Mouse (Mus musculus): ENCODE results near the gene Atp10a. TPM values are rescaled to one million over a fixed set of nuclear protein-coding genes. Genes with fewer than 3 reads are reported as not detected.

Atp10a gene
- polyA plus RNA-seq, 1 experiment from 2014 or later, result 1.2 TPM

DNA sequence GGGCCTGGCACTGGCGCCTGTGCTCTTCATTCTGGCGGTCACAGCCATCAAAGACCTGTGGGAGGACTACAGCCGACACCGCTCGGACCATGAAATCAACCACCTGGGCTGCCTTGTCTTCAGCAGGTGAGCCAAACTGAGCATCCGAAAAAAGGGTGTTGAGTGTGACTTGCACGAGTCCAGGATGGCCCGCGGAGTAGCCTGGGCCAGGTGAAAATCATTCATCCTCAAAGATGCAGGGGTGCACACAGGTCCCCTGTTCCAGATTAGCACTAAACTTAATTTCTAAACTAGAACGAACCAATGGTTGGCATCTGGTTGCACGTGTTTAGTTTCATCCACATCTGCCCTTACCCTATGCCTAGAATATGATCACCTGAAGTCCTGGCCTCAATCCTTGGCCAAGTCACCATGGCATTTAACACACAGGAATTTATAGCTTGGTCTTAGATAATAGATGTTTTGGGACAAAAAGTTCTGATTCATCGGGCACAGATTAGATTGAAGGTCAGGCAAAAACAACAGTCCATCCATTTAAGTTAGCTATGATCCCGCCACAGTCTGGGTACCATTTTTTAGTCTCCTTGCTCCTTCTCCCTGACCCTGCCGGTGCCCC lies 2.9 kb downstream of the Atp10a start:
- WGBS, result 25% methylated on average over 14 of the region's 14 CpGs
- H3K27ac ChIP-seq (replicated peaks), result no peak overlapping the region
- H3K4me1 ChIP-seq, result peaks cover 6% of the 10 kb centered on the region
- H3K9ac ChIP-seq, result peak overlapping the region; percentile 86
- H3K4me2 ChIP-seq, result peak overlapping the region; percentile 88
- peak overlapping the region; percentile 69 for H3K4me3 ChIP-seq
- no peaks in the 10 kb centered on the region for H3K36me3 ChIP-seq
- ATAC-seq (ENCODE audit: extremely low read depth, insufficient number of reproducible peaks, low FRiP score, low TSS enrichment), result peak; percentile 32; the same call in 1 of the 2 replicates
- H3K9me3 ChIP-seq, result no peaks in the 10 kb centered on the region
- peaks cover 6% of the 10 kb centered on the region; the same call in 1 of the 2 replicates for H3K27me3 ChIP-seq (replicated peaks)

DNA sequence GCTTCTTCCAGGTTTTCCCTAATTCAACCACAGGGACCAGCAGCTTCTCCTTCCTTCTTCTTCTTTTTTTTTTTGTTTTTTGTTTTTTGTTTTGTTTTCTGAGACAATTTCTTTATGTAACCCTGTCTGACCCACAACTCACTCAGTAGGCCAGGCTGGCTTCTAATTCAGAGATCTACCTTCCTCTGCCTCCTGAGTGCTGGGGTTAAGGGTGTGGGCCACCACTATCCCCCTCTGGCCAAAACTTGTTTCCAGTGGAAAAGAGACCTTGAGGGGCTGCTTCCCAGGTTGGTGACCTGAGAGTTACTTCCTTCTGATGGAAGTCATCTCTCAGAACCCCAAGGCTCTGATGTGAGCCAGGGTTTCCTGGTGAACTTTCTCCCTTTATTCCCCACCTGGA lies 4.1 kb downstream of the Atp10a start:
- no peak overlapping the region for H3K27ac ChIP-seq (replicated peaks)
- no peak for ATAC-seq (ENCODE audit: extremely low read depth, insufficient number of reproducible peaks, low FRiP score, low TSS enrichment)
- peaks cover 6% of the 10 kb centered on the region for H3K4me1 ChIP-seq
- H3K4me2 ChIP-seq, result peak overlapping the region; percentile 88; the same call in 1 of the 2 replicates
- peaks cover 6% of the 10 kb centered on the region; the same call in 1 of the 2 replicates for H3K27me3 ChIP-seq (replicated peaks)
- no peaks in the 10 kb centered on the region for H3K9me3 ChIP-seq
- H3K9ac ChIP-seq, result no peak overlapping the region
- H3K4me3 ChIP-seq, result no peak overlapping the region
- H3K36me3 ChIP-seq, result no peaks in the 10 kb centered on the region

DNA sequence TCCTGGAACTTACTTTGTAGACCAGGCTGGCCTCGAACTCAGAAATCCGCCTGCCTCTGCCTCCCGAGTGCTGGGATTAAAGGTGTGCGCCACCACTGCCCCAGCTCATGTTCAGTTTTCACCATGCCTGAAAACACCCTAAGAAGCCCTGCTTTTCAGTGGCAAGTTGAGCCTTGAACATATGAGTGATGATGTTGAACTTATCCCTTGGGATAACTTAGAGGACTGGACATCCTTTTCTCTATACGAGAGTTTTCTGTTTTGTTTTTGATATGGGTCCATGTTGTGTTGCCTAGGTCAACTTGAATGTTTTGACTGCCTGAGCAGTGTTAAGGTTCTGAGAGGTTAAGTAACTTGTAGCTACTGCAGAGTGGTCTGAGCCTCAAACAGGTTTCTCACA lies 4.7 kb downstream of the Atp10a start:
- H3K36me3 ChIP-seq, result no peaks in the 10 kb centered on the region
- H3K4me1 ChIP-seq, result peaks cover 6% of the 10 kb centered on the region
- H3K9me3 ChIP-seq, result no peaks in the 10 kb centered on the region
- H3K9ac ChIP-seq, result no peak overlapping the region
- 83% methylated on average over 5 of the region's 5 CpGs for WGBS
- no peak overlapping the region for H3K4me3 ChIP-seq
- no peak overlapping the region for H3K4me2 ChIP-seq
- ATAC-seq (ENCODE audit: extremely low read depth, insufficient number of reproducible peaks, low FRiP score, low TSS enrichment), result no peak
- no peak overlapping the region for H3K27ac ChIP-seq (replicated peaks)
- peaks cover 6% of the 10 kb centered on the region; the same call in 1 of the 2 replicates for H3K27me3 ChIP-seq (replicated peaks)

DNA sequence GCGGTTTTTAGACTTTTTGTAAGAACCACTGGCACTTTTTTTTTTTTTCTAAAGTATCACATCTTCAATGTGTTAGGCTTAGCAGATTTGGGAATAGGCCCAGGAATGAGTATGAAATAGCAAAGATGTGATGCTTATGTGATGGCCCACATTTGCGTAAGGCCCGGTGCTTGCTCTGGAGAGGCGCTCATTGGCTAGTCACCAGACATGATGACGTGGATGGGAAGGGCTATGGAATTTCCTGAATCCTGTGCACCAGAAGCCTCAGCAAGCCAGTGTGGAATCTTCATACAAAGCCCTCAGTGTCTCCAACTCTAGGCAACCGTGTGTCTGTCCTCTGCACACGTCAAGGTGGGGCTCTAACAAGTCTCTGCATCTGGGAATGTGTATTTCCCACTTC lies 5.1 kb downstream of the Atp10a start:
- Histone ChIP-seq H3K4me1 (peaks cover 6% of the 10 kb centered on the region), H3K4me3 (no peak overlapping the region), H3K9me3 (no peaks in the 10 kb centered on the region), H3K4me2 (no peak overlapping the region), H3K9ac (no peak overlapping the region), H3K27me3 (replicated peaks) (peaks cover 6% of the 10 kb centered on the region; the same call in 1 of the 2 replicates), H3K27ac (replicated peaks) (no peak overlapping the region), H3K36me3 (no peaks in the 10 kb centered on the region)
- WGBS, result 85% methylated on average over 7 of the region's 7 CpGs
- no peak for ATAC-seq (ENCODE audit: extremely low read depth, insufficient number of reproducible peaks, low FRiP score, low TSS enrichment)

DNA sequence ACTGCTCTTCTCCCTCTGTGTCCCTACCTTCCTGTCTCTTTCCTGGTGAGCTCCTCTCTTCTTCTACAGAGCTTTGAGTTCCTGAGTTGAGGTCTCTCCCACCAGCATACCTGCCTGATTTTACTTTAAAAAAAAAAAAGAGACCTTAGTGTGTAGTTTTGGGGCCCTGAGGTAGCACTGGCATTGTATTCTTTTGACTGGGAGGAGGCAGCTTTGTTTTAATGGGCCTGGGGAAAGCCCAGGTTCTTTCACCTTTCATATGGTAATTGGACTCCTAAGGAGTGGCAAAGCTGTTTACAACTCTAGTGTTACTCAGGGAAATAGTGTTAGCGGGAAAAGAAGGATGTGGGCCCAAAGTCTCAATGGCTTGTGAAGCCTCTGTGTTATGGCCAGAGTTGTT lies 12.7 kb downstream of the Atp10a start:
- peaks cover 12% of the 10 kb centered on the region for H3K4me1 ChIP-seq
- no peaks in the 10 kb centered on the region for H3K36me3 ChIP-seq
- H3K27me3 ChIP-seq (replicated peaks), result no peaks in the 10 kb centered on the region
- no peak overlapping the region for H3K4me3 ChIP-seq
- no peak for ATAC-seq (ENCODE audit: extremely low read depth, insufficient number of reproducible peaks, low FRiP score, low TSS enrichment)
- no peak overlapping the region for H3K27ac ChIP-seq (replicated peaks)
- no peak overlapping the region for H3K4me2 ChIP-seq
- 64% methylated on average over 1 of the region's 1 CpGs for WGBS
- no peaks in the 10 kb centered on the region for H3K9me3 ChIP-seq
- H3K9ac ChIP-seq, result no peak overlapping the region

DNA sequence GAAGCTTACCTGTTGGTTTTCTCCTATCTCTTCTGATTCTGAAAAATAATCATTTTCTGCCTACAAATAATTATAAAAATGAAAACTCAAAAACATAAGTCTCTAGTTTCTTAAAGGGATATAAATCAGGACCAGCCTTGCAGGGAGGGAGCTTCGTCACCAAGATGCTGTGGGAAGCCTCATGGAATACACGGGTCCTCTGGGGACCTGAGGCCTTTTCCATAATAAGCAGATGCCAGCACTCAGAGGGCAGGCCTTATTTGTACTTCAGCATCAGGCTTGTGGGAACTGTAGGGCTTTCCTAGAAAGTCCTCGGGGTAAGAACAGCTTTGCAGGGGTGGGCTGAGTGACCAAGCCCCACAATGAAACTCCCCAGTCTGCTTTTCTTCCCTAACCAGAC lies 20.1 kb downstream of the Atp10a start:
- H3K4me2 ChIP-seq, result no peak overlapping the region
- WGBS, result 52% methylated on average over 3 of the region's 3 CpGs
- no peaks in the 10 kb centered on the region for H3K9me3 ChIP-seq
- no peak for ATAC-seq (ENCODE audit: extremely low read depth, insufficient number of reproducible peaks, low FRiP score, low TSS enrichment)
- no peak overlapping the region for H3K27ac ChIP-seq (replicated peaks)
- no peak overlapping the region for H3K4me3 ChIP-seq
- no peaks in the 10 kb centered on the region for H3K36me3 ChIP-seq
- no peaks in the 10 kb centered on the region for H3K27me3 ChIP-seq (replicated peaks)
- peaks cover 7% of the 10 kb centered on the region; the same call in 1 of the 2 replicates for H3K4me1 ChIP-seq
- no peak overlapping the region for H3K9ac ChIP-seq

DNA sequence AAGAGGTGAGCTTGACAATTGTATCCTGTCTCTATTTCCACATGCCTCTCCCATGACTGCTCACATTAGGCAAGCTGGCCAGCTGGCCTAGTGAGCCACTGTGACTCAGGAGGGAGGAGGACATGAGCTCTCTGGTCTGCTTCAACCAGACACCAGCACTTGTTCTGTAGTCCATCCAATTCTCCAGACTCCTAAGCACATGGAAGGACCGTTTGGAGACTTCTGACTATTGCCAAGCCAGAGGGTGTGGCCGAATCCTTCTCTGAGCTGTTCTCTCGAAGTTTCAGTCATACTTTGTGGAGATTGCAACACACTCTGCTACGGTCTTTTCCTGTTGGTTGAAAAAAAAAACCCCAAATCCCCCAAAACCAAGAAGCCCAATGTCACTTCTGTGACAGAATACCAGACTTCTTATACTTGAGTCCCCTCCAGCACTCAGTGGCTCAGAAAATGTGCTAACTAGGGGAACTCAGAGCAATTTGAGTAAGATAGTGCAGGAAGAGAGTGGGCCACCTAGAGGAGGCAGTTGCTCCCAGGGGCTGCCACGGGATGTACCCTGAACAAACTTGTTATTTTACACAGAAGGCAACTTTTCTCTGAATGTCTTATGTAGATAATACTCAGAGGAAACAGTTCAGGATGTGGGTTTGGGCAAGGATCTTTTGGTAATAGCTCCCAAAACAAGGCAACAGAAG lies 21.3 kb downstream of the Atp10a start:
- no peaks in the 10 kb centered on the region for H3K36me3 ChIP-seq
- no peak overlapping the region for H3K9ac ChIP-seq
- ATAC-seq (ENCODE audit: extremely low read depth, insufficient number of reproducible peaks, low FRiP score, low TSS enrichment), result no peak
- H3K4me3 ChIP-seq, result no peak overlapping the region
- H3K4me2 ChIP-seq, result no peak overlapping the region
- H3K27me3 ChIP-seq (replicated peaks), result no peaks in the 10 kb centered on the region
- 55% methylated on average over 5 of the region's 5 CpGs for WGBS
- H3K27ac ChIP-seq (replicated peaks), result no peak overlapping the region
- H3K9me3 ChIP-seq, result no peaks in the 10 kb centered on the region
- peaks cover 7% of the 10 kb centered on the region; the same call in 1 of the 2 replicates for H3K4me1 ChIP-seq

DNA sequence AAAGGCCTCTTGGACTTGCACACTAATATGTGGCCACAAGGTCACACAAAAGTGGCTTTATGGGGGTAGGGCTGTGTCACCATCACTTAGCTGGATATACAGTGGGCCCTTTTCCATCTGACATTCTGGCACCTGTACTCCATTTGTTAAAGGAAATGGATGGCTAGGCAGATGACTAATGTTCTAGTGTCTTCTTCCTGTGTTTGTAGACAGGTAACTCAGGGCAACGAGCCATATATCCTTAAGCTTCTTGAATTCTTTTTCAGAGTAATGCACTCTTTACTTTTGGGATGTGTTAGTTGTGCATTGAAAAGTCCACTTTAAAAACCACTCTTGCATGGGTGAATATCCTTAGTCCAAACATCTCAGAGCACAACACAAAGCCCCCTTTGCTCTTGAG lies 30.0 kb downstream of the Atp10a start:
- H3K4me1 ChIP-seq, result peaks cover 22% of the 10 kb centered on the region
- no peak for ATAC-seq (ENCODE audit: extremely low read depth, insufficient number of reproducible peaks, low FRiP score, low TSS enrichment)
- H3K4me3 ChIP-seq, result no peak overlapping the region
- no peak overlapping the region for H3K4me2 ChIP-seq
- no peak overlapping the region for H3K27ac ChIP-seq (replicated peaks)
- no peak overlapping the region for H3K9ac ChIP-seq
- H3K27me3 ChIP-seq (replicated peaks), result no peaks in the 10 kb centered on the region
- no peaks in the 10 kb centered on the region for H3K36me3 ChIP-seq
- H3K9me3 ChIP-seq, result no peaks in the 10 kb centered on the region
- WGBS, result 74% methylated on average over 1 of the region's 1 CpGs

DNA sequence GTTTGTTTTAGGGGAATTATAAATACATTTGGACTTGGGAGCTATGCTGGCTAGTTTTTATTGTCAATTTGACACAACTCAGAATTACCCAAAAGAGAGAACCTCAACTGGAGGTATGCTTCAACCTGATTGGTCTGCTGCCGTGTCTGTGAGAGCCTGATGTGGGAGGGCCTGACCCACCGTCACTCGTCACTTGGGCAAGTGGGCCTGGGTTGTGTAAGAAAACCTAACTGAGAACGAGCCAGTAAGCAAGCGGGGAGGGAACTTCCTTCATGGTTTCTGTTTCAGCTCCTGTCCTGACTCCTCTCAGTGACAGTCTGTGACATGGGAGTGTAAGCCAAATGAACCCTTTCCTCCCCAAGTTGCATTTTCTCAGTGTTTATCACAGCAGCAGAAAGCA lies 30.6 kb downstream of the Atp10a start:
- 40% methylated on average over 5 of the region's 5 CpGs for WGBS
- H3K36me3 ChIP-seq, result no peaks in the 10 kb centered on the region
- no peak for ATAC-seq (ENCODE audit: extremely low read depth, insufficient number of reproducible peaks, low FRiP score, low TSS enrichment)

DNA sequence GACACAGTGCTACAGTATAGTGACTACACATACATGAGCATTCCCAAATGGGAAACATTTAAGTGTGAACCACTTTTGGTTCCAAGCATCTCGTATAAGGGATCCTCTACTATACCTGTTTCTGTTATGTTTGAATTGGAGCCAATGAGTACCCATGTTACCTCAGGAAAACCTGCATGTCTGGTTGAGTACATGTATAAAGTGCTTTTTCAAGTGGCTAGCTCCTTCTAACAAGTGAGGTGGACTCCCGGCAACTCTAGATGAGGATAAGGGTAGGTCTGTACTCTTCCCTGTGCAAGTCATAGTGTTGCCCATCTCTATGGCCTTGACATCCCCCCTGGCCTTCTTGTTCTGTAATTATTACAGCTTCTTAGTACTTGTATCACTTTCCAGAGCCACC lies 31.0 kb downstream of the Atp10a start:
- H3K4me2 ChIP-seq, result no peak overlapping the region
- H3K9me3 ChIP-seq, result no peaks in the 10 kb centered on the region
- WGBS, result 81% methylated on average over 2 of the region's 2 CpGs
- no peak overlapping the region for H3K4me3 ChIP-seq
- H3K27me3 ChIP-seq (replicated peaks), result no peaks in the 10 kb centered on the region
- H3K9ac ChIP-seq, result no peak overlapping the region
- ATAC-seq (ENCODE audit: extremely low read depth, insufficient number of reproducible peaks, low FRiP score, low TSS enrichment), result no peak
- no peak overlapping the region for H3K27ac ChIP-seq (replicated peaks)
- H3K36me3 ChIP-seq, result no peaks in the 10 kb centered on the region
- peaks cover 27% of the 10 kb centered on the region for H3K4me1 ChIP-seq

More for the DNA sequence above, 30.6 kb downstream of the Atp10a start:
- H3K27me3 ChIP-seq (replicated peaks), result no peaks in the 10 kb centered on the region
- H3K9ac ChIP-seq, result no peak overlapping the region
- no peak overlapping the region for H3K4me3 ChIP-seq
- H3K4me1 ChIP-seq, result peaks cover 27% of the 10 kb centered on the region
- no peaks in the 10 kb centered on the region for H3K9me3 ChIP-seq
- no peak overlapping the region for H3K4me2 ChIP-seq
- H3K27ac ChIP-seq (replicated peaks), result no peak overlapping the region

DNA sequence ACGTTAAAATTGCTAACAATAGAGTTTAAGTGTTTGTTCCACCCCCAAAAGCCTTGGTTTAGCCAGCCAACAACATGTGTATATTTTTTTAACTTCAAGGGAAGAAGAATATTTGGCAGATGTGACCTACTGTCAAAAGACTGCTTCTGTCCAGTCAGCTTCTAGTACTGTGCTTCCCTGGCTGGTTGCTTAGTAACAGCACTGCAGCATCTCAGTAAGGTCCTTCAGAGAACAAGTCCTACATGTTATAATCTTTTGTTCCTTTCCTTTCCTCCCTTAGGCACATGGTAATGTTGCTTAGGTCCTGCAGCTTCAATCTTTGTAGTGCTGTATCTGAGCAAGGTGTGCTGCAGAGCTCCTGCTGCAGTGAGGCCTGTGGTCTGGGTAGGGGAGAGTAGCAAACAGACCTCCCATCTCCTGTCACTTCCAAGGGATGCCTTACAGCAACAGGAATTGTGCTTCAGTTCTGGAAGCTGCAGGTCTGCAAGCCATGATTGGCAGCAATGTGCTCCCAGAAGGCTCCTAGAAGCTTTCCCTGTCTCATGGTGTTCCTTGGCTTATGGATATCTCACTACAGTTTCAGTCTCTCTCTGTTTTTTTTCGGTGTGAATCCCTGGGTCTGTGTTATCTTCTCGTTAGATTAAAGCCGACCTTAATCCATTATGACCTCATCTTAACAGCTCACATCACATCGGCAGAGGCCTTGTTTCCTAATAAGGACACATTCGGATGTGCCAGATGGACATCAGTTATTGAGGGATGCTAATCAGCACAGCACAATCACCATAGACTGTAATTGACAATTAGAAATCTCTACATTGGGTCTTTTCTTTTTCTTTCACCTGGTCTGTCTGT lies 34.3 kb downstream of the Atp10a start:
- no peaks in the 10 kb centered on the region for H3K27me3 ChIP-seq (replicated peaks)
- peaks cover 41% of the 10 kb centered on the region for H3K4me1 ChIP-seq
- H3K4me3 ChIP-seq, result no peak overlapping the region
- no peaks in the 10 kb centered on the region for H3K36me3 ChIP-seq
- no peak overlapping the region for H3K9ac ChIP-seq
- H3K4me2 ChIP-seq, result no peak overlapping the region
- WGBS, result 44% methylated on average over 6 of the region's 6 CpGs
- no peaks in the 10 kb centered on the region for H3K9me3 ChIP-seq
- ATAC-seq (ENCODE audit: extremely low read depth, insufficient number of reproducible peaks, low FRiP score, low TSS enrichment), result no peak
- no peak overlapping the region for H3K27ac ChIP-seq (replicated peaks)
